Mouse (Mus musculus) CD4-positive helper T cell, adult 2 months (primary cell): ENCODE results near the gene Bcor.

Source experiments
- DNase-seq: peaks from one replicate; pipeline ENCODE4 v3.0.0-alpha.2; 2012; ENCODE audit warnings: low read depth, missing footprints, low spot score

Bcor gene

GRCm38 (mm10) chrX:12159981-12160656 is at the start of gene Bcor:
TSS of gene Bcor (minus strand) at chrX:12160355.
- peak; percentile 80 for DNase-seq

- DNase-seq, result peak; percentile 7
Measured at GRCm38 (mm10) chrX:12202951-12203350, 42.8 kb upstream of the Bcor start.

GRCm38 (mm10) chrX:12201111-12201510 is 41.0 kb upstream of the Bcor start:
- DNase-seq, result no peak

GRCm38 (mm10) chrX:12195234-12195919 is 35.2 kb upstream of the Bcor start:
- DNase-seq, result no peak

GRCm38 (mm10) chrX:12192343-12192742 is 32.2 kb upstream of the Bcor start:
- DNase-seq, result no peak

GRCm38 (mm10) chrX:12189511-12189910 is 29.4 kb upstream of the Bcor start:
- DNase-seq, result no peak

- peak; percentile 20 for DNase-seq
Measured at GRCm38 (mm10) chrX:12175198-12175960, 15.2 kb upstream of the Bcor start.

- no peak for DNase-seq
Measured at GRCm38 (mm10) chrX:12170128-12170527, 10.0 kb upstream of the Bcor start.

- no peak for DNase-seq
Measured at GRCm38 (mm10) chrX:12164591-12165529, 4.7 kb upstream of the Bcor start.

GRCm38 (mm10) chrX:12159534-12159881 is 647 bp downstream of the Bcor start:
- DNase-seq, result no peak

GRCm38 (mm10) chrX:12158821-12159533 is 1.2 kb downstream of the Bcor start:
- DNase-seq, result peak; percentile 94

- no peak for DNase-seq
Measured at GRCm38 (mm10) chrX:12158244-12158820, 1.8 kb downstream of the Bcor start.

- peak; percentile 45 for DNase-seq
Measured at GRCm38 (mm10) chrX:12157331-12157930, 2.7 kb downstream of the Bcor start.

- peak; percentile 71 for DNase-seq
Measured at GRCm38 (mm10) chrX:12155842-12156291, 4.3 kb downstream of the Bcor start.

- DNase-seq, result no peak
Measured at GRCm38 (mm10) chrX:12155068-12155840, 4.9 kb downstream of the Bcor start.

- peak; percentile 79 for DNase-seq
Measured at GRCm38 (mm10) chrX:12153141-12154095, 6.7 kb downstream of the Bcor start.

- no peak for DNase-seq
Measured at GRCm38 (mm10) chrX:12151996-12152904, 7.9 kb downstream of the Bcor start.
